Mouse (Mus musculus): Measurements from ENCODE around the gene Lmo4. TPM values are rescaled to one million over a fixed set of nuclear protein-coding genes. Genes with fewer than 3 reads are reported as not detected.

The Lmo4 gene
- polyA plus RNA-seq, 1 experiment from 2014 or later, result 44.8 TPM

DNA sequence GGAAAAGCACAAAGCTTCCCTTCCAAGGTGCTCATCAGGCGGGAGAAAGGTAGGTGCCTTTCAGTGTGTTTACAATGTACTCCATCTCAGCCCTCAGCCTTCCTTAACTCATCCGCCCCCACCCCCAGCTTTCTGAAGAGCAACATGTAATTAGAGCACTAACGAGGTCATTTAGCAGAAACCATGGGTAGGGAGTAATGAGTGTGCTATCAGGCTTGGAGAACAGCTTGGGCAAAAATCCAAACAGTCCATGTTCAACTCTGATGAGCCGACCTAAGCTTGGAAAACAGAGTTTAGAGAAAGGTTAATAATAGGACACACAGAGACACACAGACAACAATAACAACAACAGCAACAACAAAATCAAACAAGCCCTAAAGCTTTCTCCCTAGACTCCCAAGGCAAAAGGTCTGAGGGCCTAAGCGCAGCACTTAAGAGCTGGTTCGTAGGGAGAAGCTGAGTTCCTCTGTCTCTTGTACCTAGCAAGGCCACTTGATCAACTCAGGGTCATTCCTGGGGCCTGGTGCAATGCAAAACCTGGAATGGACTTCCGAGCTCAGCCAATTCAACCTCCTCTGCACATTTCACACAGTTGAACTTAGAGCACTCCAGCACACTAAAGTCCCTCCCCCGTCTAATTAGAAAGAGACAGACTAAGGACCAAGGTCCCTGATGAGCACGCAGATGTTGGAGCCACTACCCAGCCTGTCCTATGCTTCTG lies 40.2 kb downstream of the Lmo4 start:
- Histone ChIP-seq H3K4me1 (replicated peaks; ENCODE audit: control insufficient read depth, insufficient read depth) (no peaks in the 10 kb centered on the region), H3K4me3 (ENCODE audit: low read depth, low read length) (no peak overlapping the region), H3K9me3 (ENCODE audit: control insufficient read depth, low read length) (no peaks in the 10 kb centered on the region), H3K4me2 (replicated peaks; ENCODE audit: low read depth) (no peak overlapping the region), H3K36me3 (ENCODE audit: control insufficient read depth, insufficient read depth, low read length) (no peaks in the 10 kb centered on the region), H3K27ac (replicated peaks) (no peak overlapping the region), H3K9ac (ENCODE audit: low read length) (no peak overlapping the region), H3K27me3 (ENCODE audit: control insufficient read depth, insufficient read depth, low read length) (no peaks in the 10 kb centered on the region)
- peak; percentile 32 for DNase-seq (ENCODE audit: low spot score)
- WGBS, result 74% methylated on average over 9 of the region's 9 CpGs
- TF ChIP-seq CTCF (IDR thresholded peaks at IDR 0.05; ENCODE audit: low read depth) (no peak), EP300 (optimal IDR thresholded peaks at IDR 0.05) (no peak)
- no peak for ATAC-seq (ENCODE audit: low FRiP score, low TSS enrichment)

DNA sequence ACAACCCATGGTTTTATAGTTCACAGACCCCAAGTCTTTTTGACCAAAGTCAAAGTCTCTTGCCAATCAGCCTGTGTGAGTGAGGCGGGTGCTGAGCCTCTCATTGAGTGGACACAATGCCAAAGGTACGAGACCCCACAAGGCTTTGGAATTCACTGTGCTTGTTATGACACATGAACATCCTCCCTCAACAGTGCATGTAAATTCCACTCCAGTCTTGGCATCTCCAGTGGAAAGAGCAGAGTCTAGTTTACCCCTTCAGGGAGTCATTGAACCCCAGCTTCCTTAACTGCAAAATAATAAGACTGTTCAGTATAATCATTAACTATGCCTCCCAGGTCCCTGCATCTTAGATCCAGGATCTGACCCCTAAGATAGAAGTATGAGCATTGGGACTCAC lies 41.3 kb downstream of the Lmo4 start:
- no peak for ATAC-seq (ENCODE audit: low FRiP score, low TSS enrichment)
- no peaks in the 10 kb centered on the region for H3K4me1 ChIP-seq (replicated peaks; ENCODE audit: control insufficient read depth, insufficient read depth)
- H3K4me3 ChIP-seq (ENCODE audit: low read depth, low read length), result no peak overlapping the region
- TF ChIP-seq CTCF (IDR thresholded peaks at IDR 0.05; ENCODE audit: low read depth) (no peak), EP300 (optimal IDR thresholded peaks at IDR 0.05) (no peak)
- no peaks in the 10 kb centered on the region for H3K9me3 ChIP-seq (ENCODE audit: control insufficient read depth, low read length)
- no peak overlapping the region for H3K9ac ChIP-seq (ENCODE audit: low read length)
- WGBS, result 98% methylated on average over 2 of the region's 2 CpGs
- H3K36me3 ChIP-seq (ENCODE audit: control insufficient read depth, insufficient read depth, low read length), result no peaks in the 10 kb centered on the region
- no peak overlapping the region for H3K4me2 ChIP-seq (replicated peaks; ENCODE audit: low read depth)
- DNase-seq (ENCODE audit: low spot score), result no peak
- H3K27me3 ChIP-seq (ENCODE audit: control insufficient read depth, insufficient read depth, low read length), result no peaks in the 10 kb centered on the region
- no peak overlapping the region for H3K27ac ChIP-seq (replicated peaks)

GRCm38 (mm10) chr3:144162156-144162555 lies 42.9 kb downstream of the Lmo4 start:
- no peaks in the 10 kb centered on the region for H3K27me3 ChIP-seq (ENCODE audit: control insufficient read depth, insufficient read depth, low read length)
- no peak overlapping the region for H3K4me3 ChIP-seq (ENCODE audit: low read depth, low read length)
- no peaks in the 10 kb centered on the region for H3K36me3 ChIP-seq (ENCODE audit: control insufficient read depth, insufficient read depth, low read length)
- H3K4me2 ChIP-seq (replicated peaks; ENCODE audit: low read depth), result no peak overlapping the region
- no peak overlapping the region for H3K9ac ChIP-seq (ENCODE audit: low read length)
- TF ChIP-seq EP300 (optimal IDR thresholded peaks at IDR 0.05), result no peak
- no peak for TF ChIP-seq CTCF (IDR thresholded peaks at IDR 0.05; ENCODE audit: low read depth)
- ATAC-seq (ENCODE audit: low FRiP score, low TSS enrichment) (no peak), DNase-seq (ENCODE audit: low spot score) (no peak)
- H3K4me1 ChIP-seq (replicated peaks; ENCODE audit: control insufficient read depth, insufficient read depth), result no peaks in the 10 kb centered on the region
- WGBS, result 42% methylated on average over 8 of the region's 8 CpGs
- H3K9me3 ChIP-seq (ENCODE audit: control insufficient read depth, low read length), result no peaks in the 10 kb centered on the region
- H3K27ac ChIP-seq (replicated peaks), result no peak overlapping the region

DNA sequence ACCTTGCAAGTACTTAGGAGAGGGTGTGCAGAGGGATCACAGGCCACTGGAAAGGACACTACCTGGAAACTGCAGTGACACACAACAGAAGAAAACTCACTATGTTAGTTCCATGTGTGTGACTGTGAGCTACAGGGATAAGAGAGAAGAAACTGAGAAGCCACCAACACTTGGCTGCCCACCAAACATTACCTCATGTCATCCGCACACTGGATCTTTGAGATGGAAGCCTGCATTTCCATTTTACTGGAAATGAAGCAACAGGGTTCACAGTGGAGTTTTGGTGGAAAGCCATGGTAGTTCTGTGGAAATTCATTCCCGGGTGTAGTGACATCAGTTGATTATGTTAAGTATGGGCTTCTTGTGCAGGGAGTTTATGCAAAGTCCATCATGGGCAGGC lies 43.8 kb downstream of the Lmo4 start:
- TF ChIP-seq EP300 (optimal IDR thresholded peaks at IDR 0.05) (no peak), CTCF (IDR thresholded peaks at IDR 0.05; ENCODE audit: low read depth) (no peak)
- DNase-seq (ENCODE audit: low spot score) (no peak), ATAC-seq (ENCODE audit: low FRiP score, low TSS enrichment) (no peak)
- Histone ChIP-seq H3K9ac (ENCODE audit: low read length) (no peak overlapping the region), H3K36me3 (ENCODE audit: control insufficient read depth, insufficient read depth, low read length) (no peaks in the 10 kb centered on the region), H3K27me3 (ENCODE audit: control insufficient read depth, insufficient read depth, low read length) (no peaks in the 10 kb centered on the region), H3K4me2 (replicated peaks; ENCODE audit: low read depth) (no peak overlapping the region), H3K4me1 (replicated peaks; ENCODE audit: control insufficient read depth, insufficient read depth) (no peaks in the 10 kb centered on the region), H3K27ac (replicated peaks) (no peak overlapping the region), H3K9me3 (ENCODE audit: control insufficient read depth, low read length) (no peaks in the 10 kb centered on the region), H3K4me3 (ENCODE audit: low read depth, low read length) (no peak overlapping the region)
- WGBS, result 62% methylated on average over 2 of the region's 2 CpGs

DNA sequence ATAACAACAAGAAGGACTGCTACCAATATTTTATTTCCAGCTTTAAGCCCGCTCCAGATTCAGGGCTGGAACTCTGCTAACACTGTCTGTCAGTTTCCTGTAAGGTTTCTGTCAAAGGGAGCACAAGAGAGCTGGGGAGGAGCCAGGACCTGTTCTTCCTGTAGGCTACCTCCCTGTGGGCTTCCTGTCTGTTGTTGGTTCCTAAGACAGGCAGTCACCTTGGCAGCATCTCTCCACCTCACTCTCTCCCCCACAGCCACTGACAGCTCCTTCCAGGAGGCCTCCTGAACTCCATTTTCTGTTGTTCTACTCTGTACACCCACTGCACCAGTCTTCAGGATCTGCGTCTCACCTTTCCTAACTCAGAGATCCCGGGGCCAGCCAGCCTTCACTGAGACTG lies 49.3 kb downstream of the Lmo4 start:
- Histone ChIP-seq H3K27me3 (ENCODE audit: control insufficient read depth, insufficient read depth, low read length) (no peaks in the 10 kb centered on the region), H3K4me2 (replicated peaks; ENCODE audit: low read depth) (no peak overlapping the region), H3K9me3 (ENCODE audit: control insufficient read depth, low read length) (no peaks in the 10 kb centered on the region), H3K9ac (ENCODE audit: low read length) (no peak overlapping the region), H3K27ac (replicated peaks) (no peak overlapping the region), H3K4me1 (replicated peaks; ENCODE audit: control insufficient read depth, insufficient read depth) (no peaks in the 10 kb centered on the region), H3K36me3 (ENCODE audit: control insufficient read depth, insufficient read depth, low read length) (no peaks in the 10 kb centered on the region), H3K4me3 (ENCODE audit: low read depth, low read length) (no peak overlapping the region)
- TF ChIP-seq CTCF (IDR thresholded peaks at IDR 0.05; ENCODE audit: low read depth), result no peak
- ATAC-seq (ENCODE audit: low FRiP score, low TSS enrichment) (no peak), DNase-seq (ENCODE audit: low spot score) (no peak)
- WGBS, result 74% methylated on average over 3 of the region's 3 CpGs

DNA sequence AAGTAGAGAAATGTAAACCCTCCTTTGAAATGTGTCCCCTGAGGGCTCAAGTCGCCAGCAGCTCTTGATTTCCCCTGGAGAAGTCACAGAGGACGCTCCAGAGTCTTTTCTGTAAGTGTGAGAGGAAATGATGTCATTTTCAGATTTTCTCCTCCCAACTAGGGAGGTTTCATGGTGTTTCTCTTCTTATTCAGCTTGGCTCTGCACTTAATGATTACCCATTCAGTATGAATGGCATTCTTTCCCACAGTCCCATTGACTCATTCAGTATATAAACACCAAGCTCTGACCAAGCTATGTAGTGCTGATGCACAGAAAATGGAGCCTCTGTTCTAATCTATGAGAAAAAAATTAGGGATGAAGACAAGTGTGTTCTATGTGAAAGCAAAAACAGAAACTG lies 51.6 kb downstream of the Lmo4 start:
- Histone ChIP-seq H3K27ac (replicated peaks) (no peak overlapping the region), H3K36me3 (ENCODE audit: control insufficient read depth, insufficient read depth, low read length) (no peaks in the 10 kb centered on the region), H3K4me2 (replicated peaks; ENCODE audit: low read depth) (no peak overlapping the region), H3K4me1 (replicated peaks; ENCODE audit: control insufficient read depth, insufficient read depth) (no peaks in the 10 kb centered on the region), H3K27me3 (ENCODE audit: control insufficient read depth, insufficient read depth, low read length) (no peaks in the 10 kb centered on the region), H3K9me3 (ENCODE audit: control insufficient read depth, low read length) (no peaks in the 10 kb centered on the region), H3K4me3 (ENCODE audit: low read depth, low read length) (no peak overlapping the region), H3K9ac (ENCODE audit: low read length) (no peak overlapping the region)
- ATAC-seq (ENCODE audit: low FRiP score, low TSS enrichment), result no peak
- no peak for DNase-seq (ENCODE audit: low spot score)
- 59% methylated on average over 2 of the region's 2 CpGs for WGBS
- no peak for TF ChIP-seq EP300 (optimal IDR thresholded peaks at IDR 0.05)
- TF ChIP-seq CTCF (IDR thresholded peaks at IDR 0.05; ENCODE audit: low read depth), result no peak
